Mouse (Mus musculus): ENCODE data around the gene Acot9. TPM values are rescaled to one million over a fixed set of nuclear protein-coding genes. Genes with fewer than 3 reads are reported as not detected.

The Acot9 gene
- polyA plus RNA-seq, 1 experiment from 2014 or later: 33.1 TPM

Other genes starting within 250 kb of the Acot9 start
- gene Magea5, start 199.3 kb upstream of the Acot9 start, polyA plus RNA-seq (2014; fragmentation: Nextera tagmentation; extraction: Ambion mirVana): not detected in 2 replicates
- not detected in 2 replicates for gene Magea1, start 172.7 kb upstream of the Acot9 start, polyA plus RNA-seq (2014; fragmentation: Nextera tagmentation; extraction: Ambion mirVana)
- not detected in 2 replicates for gene Magea2, start 168.8 kb upstream of the Acot9 start, polyA plus RNA-seq (2014; fragmentation: Nextera tagmentation; extraction: Ambion mirVana)
- not detected in 2 replicates for gene Cldn34b2, start 134.0 kb upstream of the Acot9 start, polyA plus RNA-seq (2014; fragmentation: Nextera tagmentation; extraction: Ambion mirVana)
- 79.2 and 80.5 TPM in 2 replicates for gene Sat1, start 46.0 kb upstream of the Acot9 start, polyA plus RNA-seq (2014; fragmentation: Nextera tagmentation; extraction: Ambion mirVana)
- 273 and 288 TPM in 2 replicates for gene Prdx4, start 78.3 kb downstream of the Acot9 start, polyA plus RNA-seq (2014; fragmentation: Nextera tagmentation; extraction: Ambion mirVana)